ENCODE assay signal across 23 mouse cellular contexts in the genomic region with DNA sequence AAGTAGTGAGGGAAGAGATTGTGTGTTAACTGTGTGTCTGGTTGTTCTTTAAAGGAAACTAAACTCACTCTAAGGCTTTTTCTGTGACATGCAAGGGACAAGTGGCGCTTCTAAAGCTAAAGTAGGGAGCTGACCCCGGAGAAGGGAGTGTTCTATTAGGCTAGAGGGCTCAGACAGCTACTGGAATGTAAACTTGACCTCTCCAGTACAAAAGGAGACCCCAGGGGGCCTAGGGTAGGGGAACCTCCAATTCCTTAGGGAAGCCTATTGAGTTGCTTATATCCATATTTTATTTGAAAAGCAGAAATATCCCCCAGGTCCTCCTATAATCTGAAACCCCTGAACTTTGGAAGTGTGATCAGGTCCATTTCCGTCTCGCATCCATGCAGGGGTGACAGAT.
DNase-seq lines count a peak whose midpoint lies in the region; TF ChIP-seq lines count a peak whose summit lies in the region.
"Had no signal": no experiment of that assay in that cellular context is flagged by ENCODE, and none has a peak within 500 bp of the region (broad histone marks: within the 10 kb centered on the region; RNA-seq: fewer than 3 reads in every experiment).

No protein-coding gene starts in this region.

- intact Hi-C loops in heart, adult 2 months (cut with DNase I), result no loop called here

- no peak overlapping the region for H3K9ac ChIP-seq in heart, adult 2 months (ENCODE audit: low read depth, low read length)
- H3K9ac ChIP-seq: embryonic facial prominence, embryonic 12.5 days; forebrain, embryonic 12.5 days had no signal

- TF ChIP-seq CTCF in heart, adult 2 months (IDR thresholded peaks at IDR 0.05), result no peak

- H3K4me3 ChIP-seq in heart, adult 2 months, result no peak overlapping the region
- H3K4me3 ChIP-seq: embryonic facial prominence, embryonic 10.5 days; embryonic facial prominence, embryonic 12.5 days; forebrain, embryonic 12.5 days had no signal

- H3K27ac ChIP-seq in heart, adult 2 months, result no peak overlapping the region
- H3K27ac ChIP-seq: embryonic facial prominence, embryonic 10.5 days; embryonic facial prominence, embryonic 12.5 days; forebrain, embryonic 12.5 days had no signal

- peak; percentile 4 for DNase-seq in embryo, embryonic 11 days
- no peak for DNase-seq in embryo, embryonic 10 days (ENCODE audit: low spot score)
- DNase-seq in heart, adult 11 months, result peak; percentile 41
- DNase-seq in heart, adult 2 months, result no peak
- DNase-seq in ES-CJ7 (ENCODE audit: low read depth, low spot score) (peak; percentile 32), R1 (ENCODE audit: low read depth, low spot score) (peak; percentile 76)
- no peak for DNase-seq in spleen, postnatal 4 days (ENCODE audit: low spot score in 2 of 2)
- DNase-seq in neural tube, embryonic 10.5 days (ENCODE audit: extremely low spot score, low spot score), result no peak
- DNase-seq: adrenal gland, adult 8-10 months; adrenal gland, postnatal 14 days; adrenal gland, postnatal 36 days; B cell, adult 2 months; cerebellum, adult 11-12 months; cerebellum, adult 2 months; cerebellum, adult 9-10 months; cerebellum, postnatal 10 days; cerebellum, postnatal 25 days had no signal

- H3K36me3 ChIP-seq in heart, adult 2 months (ENCODE audit: control insufficient read depth, insufficient read depth, low read length), result no peaks in the 10 kb centered on the region
- H3K36me3 ChIP-seq: G1E had no signal

- no peak for TF ChIP-seq POLR2A in heart, adult 2 months (IDR thresholded peaks at IDR 0.05; ENCODE audit: insufficient read depth, low read depth, low read length)

- H3K27me3 ChIP-seq in heart, adult 2 months (ENCODE audit: control insufficient read depth, insufficient read depth, low read length), result no peaks in the 10 kb centered on the region
- H3K27me3 ChIP-seq: CH12.LX; embryonic facial prominence, embryonic 12.5 days; forebrain, embryonic 12.5 days; Patski had no signal

- WGBS in heart, adult 2 months, result 91% methylated on average over 4 of the region's 4 CpGs

- no peaks in the 10 kb centered on the region for H3K79me2 ChIP-seq in heart, adult 2 months (replicated peaks; ENCODE audit: control insufficient read depth, insufficient read depth, low read length)

- H3K4me1 ChIP-seq in heart, adult 2 months (ENCODE audit: control insufficient read depth, insufficient read depth, low read length), result no peaks in the 10 kb centered on the region
- H3K4me1 ChIP-seq: embryonic facial prominence, embryonic 12.5 days had no signal

- no peak for TF ChIP-seq EP300 in heart, adult 2 months (IDR thresholded peaks at IDR 0.05; ENCODE audit: insufficient read depth, low read depth, low read length)

Comparison
In these comparisons a context has a peak if more than half of its experiments do, and no peak if none do; other contexts are left out.
1. DNase-seq: peak in embryo, embryonic 11 days (single experiment), heart, adult 11 months (single experiment), ES-CJ7 (single experiment) and R1 (single experiment); none in embryo, embryonic 10 days (single experiment), heart, adult 2 months (0 of 2), spleen, postnatal 4 days (0 of 2) and neural tube, embryonic 10.5 days (single experiment).